Mouse (Mus musculus): ENCODE data around the gene Adamtsl5. TPM values are rescaled to one million over a fixed set of nuclear protein-coding genes. Genes with fewer than 3 reads are reported as not detected.

Adamtsl5 gene
- polyA plus RNA-seq, 1 experiment from 2014 or later, result 1.0 TPM

Small RNA genes within 50 kb of the gene (microRNA-seq; reads per million reads assigned to microRNA genes)
- not detected for gene Gm22721

Other genes starting within 250 kb of the Adamtsl5 start
- gene Sbno2, start 242.8 kb downstream of the Adamtsl5 start, polyA plus RNA-seq (2016; fragmentation: Nextera tagmentation; extraction: Ambion mirVana), result 15.2 and 16.1 TPM in 2 replicates
- 17.2 and 18.5 TPM in 2 replicates for gene Stk11, start 232.6 kb downstream of the Adamtsl5 start, polyA plus RNA-seq (2016; fragmentation: Nextera tagmentation; extraction: Ambion mirVana)
- 457 and 481 TPM in 2 replicates for gene Atp5d, start 209.8 kb downstream of the Adamtsl5 start, polyA plus RNA-seq (2016; fragmentation: Nextera tagmentation; extraction: Ambion mirVana)
- 8.4 and 8.5 TPM in 2 replicates for gene Cbarp, start 207.6 kb downstream of the Adamtsl5 start, polyA plus RNA-seq (2016; fragmentation: Nextera tagmentation; extraction: Ambion mirVana)
- 33.4 and 35.1 TPM in 2 replicates for gene Midn, start 200.1 kb downstream of the Adamtsl5 start, polyA plus RNA-seq (2016; fragmentation: Nextera tagmentation; extraction: Ambion mirVana)
- gene Cirbp, start 182.4 kb downstream of the Adamtsl5 start, polyA plus RNA-seq (2016; fragmentation: Nextera tagmentation; extraction: Ambion mirVana), result 151 and 159 TPM in 2 replicates
- gene 1600002K03Rik, start 175.5 kb downstream of the Adamtsl5 start, polyA plus RNA-seq (2016; fragmentation: Nextera tagmentation; extraction: Ambion mirVana), result 11.6 and 13.0 TPM in 2 replicates
- gene Efna2, start 168.9 kb downstream of the Adamtsl5 start, polyA plus RNA-seq (2016; fragmentation: Nextera tagmentation; extraction: Ambion mirVana), result 55.8 and 56.9 TPM in 2 replicates
- 85.1 and 93.4 TPM in 2 replicates for gene Mum1, start 122.0 kb downstream of the Adamtsl5 start, polyA plus RNA-seq (2016; fragmentation: Nextera tagmentation; extraction: Ambion mirVana)
- 260 and 269 TPM in 2 replicates for gene Ndufs7, start 99.3 kb downstream of the Adamtsl5 start, polyA plus RNA-seq (2016; fragmentation: Nextera tagmentation; extraction: Ambion mirVana)
- 33.8 and 38.6 TPM in 2 replicates for gene Gamt, start 87.4 kb downstream of the Adamtsl5 start, polyA plus RNA-seq (2016; fragmentation: Nextera tagmentation; extraction: Ambion mirVana)
- gene Dazap1, start 86.9 kb downstream of the Adamtsl5 start, polyA plus RNA-seq (2016; fragmentation: Nextera tagmentation; extraction: Ambion mirVana), result 70.7 and 71.8 TPM in 2 replicates
- 851 and 902 TPM in 2 replicates for gene Rps15, start 56.0 kb downstream of the Adamtsl5 start, polyA plus RNA-seq (2016; fragmentation: Nextera tagmentation; extraction: Ambion mirVana)
- gene Apc2, start 52.4 kb downstream of the Adamtsl5 start, polyA plus RNA-seq (2016; fragmentation: Nextera tagmentation; extraction: Ambion mirVana), result 18.3 and 21.7 TPM in 2 replicates
- 50.0 and 50.3 TPM in 2 replicates for gene 2310011J03Rik, start 27.9 kb downstream of the Adamtsl5 start, polyA plus RNA-seq (2016; fragmentation: Nextera tagmentation; extraction: Ambion mirVana)
- 4.5 and 5.1 TPM in 2 replicates for gene Pcsk4, start 18.9 kb downstream of the Adamtsl5 start, polyA plus RNA-seq (2016; fragmentation: Nextera tagmentation; extraction: Ambion mirVana)
- gene Reep6, start 18.5 kb downstream of the Adamtsl5 start, polyA plus RNA-seq (2016; fragmentation: Nextera tagmentation; extraction: Ambion mirVana), result 4.2 and 5.7 TPM in 2 replicates
- 0.87 and 1.2 TPM in 2 replicates for gene Plk5, start 8.0 kb upstream of the Adamtsl5 start, polyA plus RNA-seq (2016; fragmentation: Nextera tagmentation; extraction: Ambion mirVana)
- gene Mex3d, start 39.2 kb upstream of the Adamtsl5 start, polyA plus RNA-seq (2016; fragmentation: Nextera tagmentation; extraction: Ambion mirVana), result 13.1 and 14.9 TPM in 2 replicates
- 332 and 349 TPM in 2 replicates for gene Mbd3, start 51.1 kb upstream of the Adamtsl5 start, polyA plus RNA-seq (2016; fragmentation: Nextera tagmentation; extraction: Ambion mirVana)
- 403 and 464 TPM in 2 replicates for gene Uqcr11, start 58.4 kb upstream of the Adamtsl5 start, polyA plus RNA-seq (2016; fragmentation: Nextera tagmentation; extraction: Ambion mirVana)
- 251 and 258 TPM in 2 replicates for gene Tcf3, start 85.2 kb upstream of the Adamtsl5 start, polyA plus RNA-seq (2016; fragmentation: Nextera tagmentation; extraction: Ambion mirVana)
- 0.10 and 0.13 TPM in 2 replicates for gene Onecut3, start 146.4 kb upstream of the Adamtsl5 start, polyA plus RNA-seq (2016; fragmentation: Nextera tagmentation; extraction: Ambion mirVana)
- 0.19 and 0.23 TPM in 2 replicates for gene Atp8b3, start 190.7 kb upstream of the Adamtsl5 start, polyA plus RNA-seq (2016; fragmentation: Nextera tagmentation; extraction: Ambion mirVana)
- gene Rexo1, start 213.1 kb upstream of the Adamtsl5 start, polyA plus RNA-seq (2016; fragmentation: Nextera tagmentation; extraction: Ambion mirVana), result 32.9 and 33.1 TPM in 2 replicates
- gene Klf16, start 228.9 kb upstream of the Adamtsl5 start, polyA plus RNA-seq (2016; fragmentation: Nextera tagmentation; extraction: Ambion mirVana), result 12.4 and 12.5 TPM in 2 replicates
- gene Abhd17a, start 241.9 kb upstream of the Adamtsl5 start, polyA plus RNA-seq (2016; fragmentation: Nextera tagmentation; extraction: Ambion mirVana), result 123 and 125 TPM in 2 replicates

Measured in embryonic facial prominence, embryonic 12.5 days (tissue).